14 mouse cellular contexts compared by ENCODE assay signal in genomic region chr5:38240727-38241472, GRCm38 (mm10). TPM values are rescaled to one million over a fixed set of nuclear protein-coding genes. Genes with fewer than 3 reads are reported as not detected.
DNase-seq lines count a peak whose midpoint lies in the region; ATAC-seq lines count a peak whose summit lies in the region.
"Had no signal": no experiment of that assay in that cellular context is flagged by ENCODE, and none has a peak within 500 bp of the region (broad histone marks: within the 10 kb centered on the region; RNA-seq: fewer than 3 reads in every experiment).

No protein-coding gene starts in this region.

- no peak overlapping the region for H3K27ac ChIP-seq in kidney, embryonic 16.5 days (ENCODE audit: low read length)
- H3K27ac ChIP-seq in hindbrain, embryonic 13.5 days: peak overlapping the region; percentile 25; the same call in 1 of the 2 replicates
- no peak overlapping the region for H3K27ac ChIP-seq in neural tube, embryonic 12.5 days
- H3K27ac ChIP-seq: layer of hippocampus, adult 2 months; liver, embryonic 15.5 days had no signal

- no peak for DNase-seq in kidney, adult 11 months
- peak; percentile 75 for DNase-seq in embryo, embryonic 10.5 days (ENCODE audit: low spot score)
- DNase-seq in thymus, adult 18-20 months: no peak
- DNase-seq in testis, postnatal 14 days (ENCODE audit: low spot score): no peak
- DNase-seq in left cerebral cortex, adult 11 months (ENCODE audit: low spot score): no peak
- DNase-seq: heart, adult 18-20 months; heart, postnatal 36 days; thymus, adult 2 months had no signal

- H3K4me3 ChIP-seq in kidney, embryonic 16.5 days (ENCODE audit: low read length): no peak overlapping the region
- H3K4me3 ChIP-seq in hindbrain, embryonic 13.5 days: no peak overlapping the region
- H3K4me3 ChIP-seq in neural tube, embryonic 12.5 days: no peak overlapping the region
- H3K4me3 ChIP-seq: layer of hippocampus, adult 2 months; liver, embryonic 15.5 days had no signal

- no peak overlapping the region for H3K4me2 ChIP-seq in kidney, embryonic 16.5 days (replicated peaks; ENCODE audit: low read depth, low read length)
- no peak overlapping the region for H3K4me2 ChIP-seq in hindbrain, embryonic 13.5 days
- no peak overlapping the region for H3K4me2 ChIP-seq in neural tube, embryonic 12.5 days (replicated peaks)
- H3K4me2 ChIP-seq: liver, embryonic 15.5 days had no signal

- no peaks in the 10 kb centered on the region for H3K4me1 ChIP-seq in kidney, embryonic 16.5 days (ENCODE audit: insufficient read depth, low read length)
- peaks cover 11% of the 10 kb centered on the region; the same call in 1 of the 2 replicates for H3K4me1 ChIP-seq in hindbrain, embryonic 13.5 days (replicated peaks)
- peaks cover 10% of the 10 kb centered on the region for H3K4me1 ChIP-seq in neural tube, embryonic 12.5 days
- H3K4me1 ChIP-seq: liver, embryonic 15.5 days had no signal

- peaks cover 9% of the 10 kb centered on the region for H3K36me3 ChIP-seq in kidney, embryonic 16.5 days (ENCODE audit: insufficient read depth, low read length)
- peaks cover 10% of the 10 kb centered on the region; the same call in 1 of the 2 replicates for H3K36me3 ChIP-seq in hindbrain, embryonic 13.5 days
- H3K36me3 ChIP-seq in neural tube, embryonic 12.5 days: peaks cover 10% of the 10 kb centered on the region

- H3K9me3 ChIP-seq in kidney, embryonic 16.5 days (ENCODE audit: low read length): no peaks in the 10 kb centered on the region
- H3K9me3 ChIP-seq in hindbrain, embryonic 13.5 days: no peaks in the 10 kb centered on the region
- 0 out of 2 replicates have a peak, but pooled peaks cover 3% of the 10 kb centered on the region for H3K9me3 ChIP-seq in neural tube, embryonic 12.5 days
- H3K9me3 ChIP-seq: liver, embryonic 15.5 days had no signal

- ATAC-seq in kidney, embryonic 16.5 days (ENCODE audit: low FRiP score, low TSS enrichment): peak; percentile 67
- ATAC-seq in hindbrain, embryonic 13.5 days (ENCODE audit: low FRiP score): peak; percentile 73
- peak; percentile 79 for ATAC-seq in neural tube, embryonic 12.5 days (ENCODE audit: low FRiP score, low read depth)

- H3K27me3 ChIP-seq in kidney, embryonic 16.5 days (ENCODE audit: insufficient read depth, low read length): no peaks in the 10 kb centered on the region
- H3K27me3 ChIP-seq in hindbrain, embryonic 13.5 days: peaks cover 34% of the 10 kb centered on the region
- 0 out of 2 replicates have a peak, but pooled peaks cover 3% of the 10 kb centered on the region for H3K27me3 ChIP-seq in neural tube, embryonic 12.5 days (replicated peaks)
- H3K27me3 ChIP-seq: liver, embryonic 15.5 days had no signal

- WGBS in kidney, embryonic 16.5 days: 6% methylated on average over 5 of the region's 5 CpGs
- 11% methylated on average over 5 of the region's 5 CpGs for WGBS in hindbrain, embryonic 13.5 days
- WGBS in neural tube, embryonic 12.5 days: 16% methylated on average over 5 of the region's 5 CpGs

- no peak overlapping the region for H3K9ac ChIP-seq in kidney, embryonic 16.5 days (replicated peaks; ENCODE audit: low read length)
- no peak overlapping the region for H3K9ac ChIP-seq in hindbrain, embryonic 13.5 days
- H3K9ac ChIP-seq in neural tube, embryonic 12.5 days: no peak overlapping the region
- H3K9ac ChIP-seq: liver, embryonic 15.5 days had no signal

RNA-seq across cellular contexts. Expression of gene Tmem128, which starts 19.1 kb away (rescaled TPM):
- polyA plus RNA-seq in kidney, embryonic 16.5 days (2015; fragmentation: Nextera tagmentation; extraction: Ambion mirVana): 90.3 and 93.5 TPM in 2 replicates
- 101 and 104 TPM in 2 replicates for polyA plus RNA-seq in hindbrain, embryonic 13.5 days (2015; fragmentation: Nextera tagmentation; extraction: Ambion mirVana)
- polyA plus RNA-seq in neural tube, embryonic 12.5 days (2016; fragmentation: Nextera tagmentation; extraction: Ambion mirVana): 101 and 105 TPM in 2 replicates

RNA-seq across cellular contexts. Expression of gene Lyar, which starts 20.6 kb away (rescaled TPM):
- polyA plus RNA-seq in kidney, embryonic 16.5 days (2015; fragmentation: Nextera tagmentation; extraction: Ambion mirVana): 82.1 and 92.7 TPM in 2 replicates
- polyA plus RNA-seq in hindbrain, embryonic 13.5 days (2015; fragmentation: Nextera tagmentation; extraction: Ambion mirVana): 55.7 and 58.4 TPM in 2 replicates
- polyA plus RNA-seq in neural tube, embryonic 12.5 days (2016; fragmentation: Nextera tagmentation; extraction: Ambion mirVana): 83.6 and 92.4 TPM in 2 replicates

RNA-seq across cellular contexts. Expression of gene Zbtb49, which starts 20.6 kb away (rescaled TPM):
- 16.0 and 17.4 TPM in 2 replicates for polyA plus RNA-seq in kidney, embryonic 16.5 days (2015; fragmentation: Nextera tagmentation; extraction: Ambion mirVana)
- 20.4 and 23.6 TPM in 2 replicates for polyA plus RNA-seq in hindbrain, embryonic 13.5 days (2015; fragmentation: Nextera tagmentation; extraction: Ambion mirVana)
- polyA plus RNA-seq in neural tube, embryonic 12.5 days (2016; fragmentation: Nextera tagmentation; extraction: Ambion mirVana): 21.3 and 22.3 TPM in 2 replicates

RNA-seq across cellular contexts. Expression of gene Otop1, which starts 34.9 kb away (rescaled TPM):
- not detected in 2 replicates for polyA plus RNA-seq in kidney, embryonic 16.5 days (2015; fragmentation: Nextera tagmentation; extraction: Ambion mirVana)
- not detected in 2 replicates for polyA plus RNA-seq in hindbrain, embryonic 13.5 days (2015; fragmentation: Nextera tagmentation; extraction: Ambion mirVana)
- polyA plus RNA-seq in neural tube, embryonic 12.5 days (2016; fragmentation: Nextera tagmentation; extraction: Ambion mirVana): not detected in 2 replicates
- polyA plus RNA-seq: liver, embryonic 15.5 days; small intestine, adult 2 months had no signal
